Mouse (Mus musculus): ENCODE data around the gene Heatr1.

Heatr1 gene

GRCm38 (mm10) chr13:12440813-12441212 lies 46.0 kb downstream of the Heatr1 start:
- in situ Hi-C loops (cut with MboI; ENCODE audit: low pct_unique_long_range_greater_than_20kb in 1 of 2, low sequenced_read_pairs in 2 of 2, unreplicated experiment in 1 of 2) = no loop called here

GRCm38 (mm10) chr13:12442008-12442587 lies 47.3 kb downstream of the Heatr1 start:
- in situ Hi-C loops (cut with MboI; ENCODE audit: low pct_unique_long_range_greater_than_20kb in 1 of 2, low sequenced_read_pairs in 2 of 2, unreplicated experiment in 1 of 2) = no loop called here

GRCm38 (mm10) chr13:12453150-12453549 lies 58.3 kb downstream of the Heatr1 start:
- in situ Hi-C loops (cut with MboI; ENCODE audit: low pct_unique_long_range_greater_than_20kb in 1 of 2, low sequenced_read_pairs in 2 of 2, unreplicated experiment in 1 of 2) = loop anchor here in 1 of 2 experiments (25.0 kb wide), 1 partner anchor 909 kb away; no protein-coding TSS in a partner anchor

GRCm38 (mm10) chr13:12454686-12455390 lies 60.0 kb downstream of the Heatr1 start:
- in situ Hi-C loops (cut with MboI; ENCODE audit: low pct_unique_long_range_greater_than_20kb in 1 of 2, low sequenced_read_pairs in 2 of 2, unreplicated experiment in 1 of 2) = loop anchor here in 1 of 2 experiments (25.0 kb wide), 1 partner anchor 907 kb away; no protein-coding TSS in a partner anchor

GRCm38 (mm10) chr13:12456711-12457110 lies 61.9 kb downstream of the Heatr1 start:
- in situ Hi-C loops (cut with MboI; ENCODE audit: low pct_unique_long_range_greater_than_20kb in 1 of 2, low sequenced_read_pairs in 2 of 2, unreplicated experiment in 1 of 2) = loop anchor here in 1 of 2 experiments (25.0 kb wide), 1 partner anchor 906 kb away; no protein-coding TSS in a partner anchor

- in situ Hi-C loops (cut with MboI; ENCODE audit: low pct_unique_long_range_greater_than_20kb in 1 of 2, low sequenced_read_pairs in 2 of 2, unreplicated experiment in 1 of 2) = loop anchor here in 1 of 2 experiments (25.0 kb wide), 1 partner anchor 902 kb away; no protein-coding TSS in a partner anchor
Measured at GRCm38 (mm10) chr13:12460443-12460842, 65.6 kb downstream of the Heatr1 start.

GRCm38 (mm10) chr13:12460881-12461729 lies 66.3 kb downstream of the Heatr1 start:
- in situ Hi-C loops (cut with MboI; ENCODE audit: low pct_unique_long_range_greater_than_20kb in 1 of 2, low sequenced_read_pairs in 2 of 2, unreplicated experiment in 1 of 2) = loop anchor here in 1 of 2 experiments (25.0 kb wide), 1 partner anchor 901 kb away; no protein-coding TSS in a partner anchor

- in situ Hi-C loops (cut with MboI; ENCODE audit: low pct_unique_long_range_greater_than_20kb in 1 of 2, low sequenced_read_pairs in 2 of 2, unreplicated experiment in 1 of 2) = loop anchor here in 1 of 2 experiments (25.0 kb wide), 1 partner anchor 901 kb away; no protein-coding TSS in a partner anchor
Measured at GRCm38 (mm10) chr13:12461730-12462119, 66.9 kb downstream of the Heatr1 start.

GRCm38 (mm10) chr13:12462623-12463022 lies 67.8 kb downstream of the Heatr1 start:
- in situ Hi-C loops (cut with MboI; ENCODE audit: low pct_unique_long_range_greater_than_20kb in 1 of 2, low sequenced_read_pairs in 2 of 2, unreplicated experiment in 1 of 2) = loop anchor here in 1 of 2 experiments (25.0 kb wide), 1 partner anchor 900 kb away; no protein-coding TSS in a partner anchor

- in situ Hi-C loops (cut with MboI; ENCODE audit: low pct_unique_long_range_greater_than_20kb in 1 of 2, low sequenced_read_pairs in 2 of 2, unreplicated experiment in 1 of 2) = loop anchor here in 1 of 2 experiments (25.0 kb wide), 1 partner anchor 898 kb away; no protein-coding TSS in a partner anchor
Measured at GRCm38 (mm10) chr13:12464159-12464558, 69.3 kb downstream of the Heatr1 start.

- in situ Hi-C loops (cut with MboI; ENCODE audit: low pct_unique_long_range_greater_than_20kb in 1 of 2, low sequenced_read_pairs in 2 of 2, unreplicated experiment in 1 of 2) = loop anchor here in 1 of 2 experiments (25.0 kb wide), 1 partner anchor 897 kb away; no protein-coding TSS in a partner anchor
Measured at GRCm38 (mm10) chr13:12464844-12465243, 70.0 kb downstream of the Heatr1 start, which contains the start of gene Lgals8. Gene Lgals8 (minus strand): TSS chr13:12464944.

- in situ Hi-C loops (cut with MboI; ENCODE audit: low pct_unique_long_range_greater_than_20kb in 1 of 2, low sequenced_read_pairs in 2 of 2, unreplicated experiment in 1 of 2) = loop anchor here in 1 of 2 experiments (25.0 kb wide), 1 partner anchor 894 kb away; no protein-coding TSS in a partner anchor
Measured at GRCm38 (mm10) chr13:12468488-12468887, 73.7 kb downstream of the Heatr1 start.

- in situ Hi-C loops (cut with MboI; ENCODE audit: low pct_unique_long_range_greater_than_20kb in 1 of 2, low sequenced_read_pairs in 2 of 2, unreplicated experiment in 1 of 2) = loop anchor here in 1 of 2 experiments (10.0 to 25.0 kb wide), 3 partner anchors 101 to 888 kb away; no protein-coding TSS in a partner anchor
Measured at GRCm38 (mm10) chr13:12473724-12474378, 79.0 kb downstream of the Heatr1 start.

GRCm38 (mm10) chr13:12475239-12475638 lies 80.4 kb downstream of the Heatr1 start:
- in situ Hi-C loops (cut with MboI; ENCODE audit: low pct_unique_long_range_greater_than_20kb in 1 of 2, low sequenced_read_pairs in 2 of 2, unreplicated experiment in 1 of 2) = loop anchor here in 1 of 2 experiments (10.0 kb wide), 2 partner anchors 100 to 200 kb away; no protein-coding TSS in a partner anchor

- in situ Hi-C loops (cut with MboI; ENCODE audit: low pct_unique_long_range_greater_than_20kb in 1 of 2, low sequenced_read_pairs in 2 of 2, unreplicated experiment in 1 of 2) = loop anchor here in 1 of 2 experiments (10.0 kb wide), 2 partner anchors 98 to 198 kb away; no protein-coding TSS in a partner anchor
Measured at GRCm38 (mm10) chr13:12476886-12477285, 82.1 kb downstream of the Heatr1 start.

GRCm38 (mm10) chr13:12478301-12478700 lies 83.5 kb downstream of the Heatr1 start:
- in situ Hi-C loops (cut with MboI; ENCODE audit: low pct_unique_long_range_greater_than_20kb in 1 of 2, low sequenced_read_pairs in 2 of 2, unreplicated experiment in 1 of 2) = loop anchor here in 1 of 2 experiments (10.0 kb wide), 2 partner anchors 96 to 196 kb away; no protein-coding TSS in a partner anchor

GRCm38 (mm10) chr13:12479802-12480201 lies 85.0 kb downstream of the Heatr1 start:
- in situ Hi-C loops (cut with MboI; ENCODE audit: low pct_unique_long_range_greater_than_20kb in 1 of 2, low sequenced_read_pairs in 2 of 2, unreplicated experiment in 1 of 2) = loop anchor here in 1 of 2 experiments (10.0 kb wide), 2 partner anchors 95 to 195 kb away; no protein-coding TSS in a partner anchor
